Mouse (Mus musculus) liver, adult 2 months (tissue): ENCODE measurements at regions not wholly inside any gene's neighbourhood (a gene's known extent, or its start where the extent isn't known, plus 50 kb on each side); places are given as distances from the start of the nearest gene placed in this dataset.

Experiments
- DNase-seq: peaks from one replicate; pipeline ENCODE4 v3.0.0-alpha.2; 2011; ENCODE audit warnings: low read depth, low spot score; ENCODE audit errors: extremely low read depth
- H3K27ac ChIP-seq: fragments of 200-500 bp; replicated peaks from 2 replicates; pipeline ENCODE4 v1.5.1; 2012; ENCODE audit warnings: low read depth, mild to moderate bottlenecking, control low read depth, inconsistent platforms, low read length; ENCODE audit not compliant: insufficient read depth
- H3K27me3 ChIP-seq: fragments of 200-500 bp; 2 replicates; pipeline ENCODE4 v1.6.1; 2012; ENCODE audit warnings: mild to moderate bottlenecking, moderate library complexity, low read length, inconsistent platforms; ENCODE audit not compliant: control insufficient read depth, insufficient read depth
- H3K36me3 ChIP-seq: fragments of 200-500 bp; 2 replicates; pipeline ENCODE4 v1.6.1; 2012; ENCODE audit warnings: low read length, inconsistent platforms; ENCODE audit not compliant: control insufficient read depth, insufficient read depth
- H3K4me1 ChIP-seq: fragments of 200-500 bp; 2 replicates; pipeline ENCODE4 v1.6.1; 2011; ENCODE audit warnings: low read length; ENCODE audit not compliant: control insufficient read depth, insufficient read depth
- H3K4me3 ChIP-seq: fragments of 200-500 bp; 2 replicates; pipeline ENCODE4 v1.5.1; 2011; ENCODE audit warnings: low read depth, mild to moderate bottlenecking, control low read depth, low read length, moderate library complexity; ENCODE audit not compliant: insufficient read depth
- H3K79me2 ChIP-seq: fragments of 200-500 bp; 2 replicates; pipeline ENCODE4 v1.6.1; 2012; ENCODE audit warnings: inconsistent platforms, mild to moderate bottlenecking, low read length, moderate library complexity; ENCODE audit not compliant: control insufficient read depth, insufficient read depth
- H3K9ac ChIP-seq: fragments of 200-500 bp; 2 replicates; pipeline ENCODE4 v1.6.1; 2012; ENCODE audit warnings: low read depth, mild to moderate bottlenecking, control low read depth, inconsistent platforms, low read length
- CTCF ChIP-seq: fragments of 200-500 bp; IDR thresholded peaks from 2 replicates; pipeline ENCODE4 v1.5.1; 2011; ENCODE audit warnings: low read depth, low read length, control low read depth
- POLR2A ChIP-seq: fragments of 200-500 bp; IDR thresholded peaks from 2 replicates; pipeline ENCODE4 v1.6.1; 2011; ENCODE audit warnings: low read length, control low read depth; ENCODE audit not compliant: insufficient read depth; ENCODE audit errors: extremely low read depth
- WGBS: fragments of 180-500 bp; shearing (Covaris S2); methylation state at CpG from one replicate; pipeline ENCODE4 v1.1.7; 2018; 5-methylcytosine and 5-hydroxymethylcytosine counted together

DNA sequence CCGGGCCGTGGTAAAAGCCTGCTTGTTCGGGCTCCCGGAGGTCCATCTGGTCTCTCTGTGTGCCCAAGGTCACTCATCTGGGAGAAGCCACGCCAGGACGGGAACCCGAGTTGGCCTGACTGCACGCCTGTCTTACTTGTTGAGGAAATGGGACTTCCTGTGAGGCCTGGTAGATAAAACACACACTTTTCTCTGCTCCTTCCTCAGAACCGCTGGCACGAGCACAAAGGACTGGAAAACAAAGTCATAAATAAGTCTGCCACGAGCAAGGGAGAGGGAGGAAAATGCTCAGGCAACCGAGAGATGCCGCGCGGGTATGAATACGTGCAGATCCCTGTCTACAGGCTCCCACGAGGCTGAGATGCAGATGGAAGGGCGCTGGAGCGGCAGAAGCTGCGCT is 131.6 kb downstream of the Rybp start:
- no peaks in the 10 kb centered on the region for H3K27me3 ChIP-seq
- no peak overlapping the region for H3K4me3 ChIP-seq
- TF ChIP-seq POLR2A, result no peak
- no peak for TF ChIP-seq CTCF
- no peaks in the 10 kb centered on the region for H3K4me1 ChIP-seq
- H3K36me3 ChIP-seq, result no peaks in the 10 kb centered on the region
- no peak overlapping the region for H3K9ac ChIP-seq
- peak; percentile 25 for DNase-seq
- no peaks in the 10 kb centered on the region for H3K79me2 ChIP-seq
- no peak overlapping the region for H3K27ac ChIP-seq
- WGBS, result 75% methylated on average over 20 of the region's 20 CpGs

- Histone ChIP-seq H3K4me3 (no peak overlapping the region), H3K27ac (no peak overlapping the region), H3K36me3 (no peaks in the 10 kb centered on the region), H3K27me3 (no peaks in the 10 kb centered on the region), H3K9ac (no peak overlapping the region), H3K79me2 (no peaks in the 10 kb centered on the region), H3K4me1 (no peaks in the 10 kb centered on the region)
- no peak for DNase-seq
- TF ChIP-seq POLR2A (no peak), CTCF (no peak)
- WGBS, result 79% methylated on average over 1 of the region's 1 CpGs
These were observed 135.8 kb downstream of the Rybp start for GRCm38 (mm10) chr6:100151447-100151846.

DNA sequence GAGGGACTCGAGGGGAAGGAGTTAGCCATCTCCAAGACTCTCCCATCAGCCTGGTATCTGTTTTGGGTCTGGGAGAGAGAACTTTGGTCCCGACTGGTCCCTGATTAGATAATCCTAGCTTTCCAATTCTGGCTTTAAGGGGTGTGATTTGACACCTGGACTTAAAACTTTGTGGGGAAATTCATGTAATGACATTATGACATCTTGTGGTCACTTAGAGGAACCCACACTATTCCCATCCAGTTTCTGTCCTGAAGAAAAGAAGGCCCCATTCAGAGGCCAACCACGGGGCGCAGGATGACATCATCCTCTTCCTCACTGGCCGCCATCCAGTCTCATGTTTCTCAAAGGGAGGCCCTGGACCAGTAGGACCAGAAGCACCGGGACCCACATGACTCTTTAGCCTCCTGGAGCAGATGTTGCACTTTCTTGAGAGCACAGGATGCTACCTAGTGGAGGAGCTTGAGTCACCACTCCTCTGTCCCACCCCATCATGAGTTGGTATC is 136.5 kb downstream of the Rybp start:
- Histone ChIP-seq H3K4me3 (no peak overlapping the region), H3K79me2 (no peaks in the 10 kb centered on the region), H3K4me1 (no peaks in the 10 kb centered on the region), H3K9ac (no peak overlapping the region), H3K36me3 (no peaks in the 10 kb centered on the region), H3K27me3 (no peaks in the 10 kb centered on the region), H3K27ac (no peak overlapping the region)
- 60% methylated on average over 6 of the region's 6 CpGs for WGBS
- peak; percentile 16 for DNase-seq
- TF ChIP-seq POLR2A (no peak), CTCF (0 out of 2 replicates have a peak, but pooled peaks have one; percentile 1)

DNA sequence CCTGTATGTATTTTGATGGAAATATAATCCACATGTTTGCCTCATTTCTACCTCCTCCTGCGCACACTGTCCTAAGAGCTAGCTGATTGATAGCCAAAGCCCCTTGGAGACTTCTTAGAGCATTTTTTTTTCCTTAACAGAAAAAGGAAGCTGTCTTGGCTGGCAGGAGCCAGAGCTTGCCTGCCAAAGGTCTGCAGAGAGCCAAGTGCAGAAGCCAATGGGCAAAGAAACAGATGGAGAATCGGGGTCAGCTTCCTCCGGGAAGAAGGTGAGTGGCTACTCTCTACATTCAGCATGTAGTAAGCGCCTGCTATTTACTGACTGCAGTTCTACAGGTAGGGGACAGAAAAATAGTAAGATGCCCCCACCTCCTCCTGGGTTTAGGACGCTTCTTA is 137.8 kb downstream of the Rybp start:
- Histone ChIP-seq H3K27me3 (no peaks in the 10 kb centered on the region), H3K79me2 (no peaks in the 10 kb centered on the region), H3K4me1 (peaks cover 2% of the 10 kb centered on the region), H3K36me3 (no peaks in the 10 kb centered on the region), H3K9ac (no peak overlapping the region), H3K4me3 (no peak overlapping the region), H3K27ac (no peak overlapping the region)
- TF ChIP-seq POLR2A (no peak), CTCF (no peak)
- WGBS, result 78% methylated on average over 5 of the region's 5 CpGs
- DNase-seq, result no peak

- no peak for DNase-seq
- no peaks in the 10 kb centered on the region for H3K27me3 ChIP-seq
- no peaks in the 10 kb centered on the region for H3K79me2 ChIP-seq
- no peaks in the 10 kb centered on the region for H3K36me3 ChIP-seq
- no peak overlapping the region for H3K27ac ChIP-seq
- WGBS, result 90% methylated on average over 4 of the region's 4 CpGs
- H3K9ac ChIP-seq, result no peak overlapping the region
- no peak overlapping the region for H3K4me3 ChIP-seq
- peaks cover 3% of the 10 kb centered on the region for H3K4me1 ChIP-seq
- no peak for TF ChIP-seq CTCF
- no peak for TF ChIP-seq POLR2A
These were observed 138.4 kb downstream of the Rybp start for GRCm38 (mm10) chr6:100148751-100149457.

GRCm38 (mm10) chr6:100146360-100146935 is 140.8 kb downstream of the Rybp start:
- peak; percentile 32 for DNase-seq
- no peak overlapping the region for H3K4me3 ChIP-seq
- no peaks in the 10 kb centered on the region for H3K79me2 ChIP-seq
- H3K27ac ChIP-seq, result no peak overlapping the region
- TF ChIP-seq POLR2A (no peak), CTCF (no peak)
- H3K36me3 ChIP-seq, result no peaks in the 10 kb centered on the region
- H3K9ac ChIP-seq, result no peak overlapping the region
- H3K27me3 ChIP-seq, result no peaks in the 10 kb centered on the region
- WGBS, result 23% methylated on average over 5 of the region's 5 CpGs
- H3K4me1 ChIP-seq, result peaks cover 8% of the 10 kb centered on the region
